Mouse (Mus musculus) mature B cell (primary cell): ENCODE data around the gene Fez2.

Experiments
- in situ Hi-C: fragments of 300-500 bp; cut with MboI; formaldehyde crosslinking; loops from 2 replicates; pipeline ENCODE4 v1.14.3; 2019

Fez2 gene

DNA sequence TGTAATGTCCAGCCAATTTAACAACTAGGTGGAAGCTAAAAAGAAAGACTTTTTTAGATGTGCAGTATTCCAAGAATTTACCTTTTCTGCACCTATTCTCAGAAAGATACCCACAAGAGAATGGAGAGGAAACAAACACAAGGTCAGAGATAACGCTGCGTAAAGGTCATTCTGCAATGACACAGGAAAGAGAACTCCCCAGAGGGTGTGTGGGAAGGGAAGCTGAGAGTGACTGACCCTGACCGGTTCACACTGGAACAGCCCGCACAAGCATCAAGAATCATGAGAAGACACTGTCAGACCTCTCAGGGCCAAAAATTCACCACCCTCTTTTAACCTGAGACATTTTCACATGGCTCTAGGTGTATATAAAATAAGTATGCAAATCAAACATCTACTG, 10.4 kb downstream of the Fez2 start:
- in situ Hi-C loops: no loop called here

- in situ Hi-C loops: no loop called here
These were observed 11.1 kb downstream of the Fez2 start for GRCm38 (mm10) chr17:78406854-78407253.

DNA sequence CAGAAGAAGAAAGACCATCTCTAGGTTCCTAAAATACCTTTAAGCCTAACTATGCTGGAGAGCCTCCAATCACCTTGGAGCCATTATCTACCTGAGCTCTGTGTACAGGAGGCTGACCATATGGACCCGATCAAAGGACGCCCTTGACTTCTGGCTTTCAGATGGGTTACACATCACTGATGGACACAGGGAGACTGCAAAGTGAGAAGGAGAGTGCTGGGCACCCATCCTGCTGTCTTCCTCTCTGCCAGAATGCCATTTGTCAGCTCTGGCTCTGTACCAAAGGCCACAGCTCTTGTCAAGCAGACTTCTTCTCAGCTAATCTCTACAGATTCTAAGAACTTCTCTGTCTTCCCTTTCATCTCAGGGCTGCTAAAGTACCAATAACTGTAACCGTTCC, 12.6 kb downstream of the Fez2 start:
- in situ Hi-C loops: no loop called here

- in situ Hi-C loops: no loop called here
These were observed 14.1 kb downstream of the Fez2 start for GRCm38 (mm10) chr17:78403804-78404203.

GRCm38 (mm10) chr17:78403229-78403628, 14.7 kb downstream of the Fez2 start:
- in situ Hi-C loops: no loop called here

GRCm38 (mm10) chr17:78402174-78402573, 15.8 kb downstream of the Fez2 start:
- in situ Hi-C loops: no loop called here

DNA sequence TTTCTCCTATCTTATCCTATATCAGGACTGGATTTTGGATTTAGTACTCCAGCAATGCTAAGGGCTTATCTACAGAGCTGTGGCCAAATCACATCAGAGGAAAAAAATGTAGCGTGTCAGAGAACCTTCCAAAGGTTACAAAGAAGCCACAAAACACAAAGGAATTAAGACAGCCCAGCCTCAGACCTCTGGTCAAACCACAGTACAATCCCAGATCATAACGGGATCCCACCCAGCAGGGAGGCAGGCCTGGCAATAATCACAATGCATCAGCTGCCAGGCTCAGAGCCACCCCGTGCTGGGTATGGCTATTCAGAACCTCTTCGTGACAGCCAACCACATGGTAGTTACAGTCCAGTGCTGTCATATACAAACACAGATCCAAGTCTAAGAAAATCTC, 16.2 kb downstream of the Fez2 start:
- in situ Hi-C loops: no loop called here

GRCm38 (mm10) chr17:78401311-78401710, 16.6 kb downstream of the Fez2 start:
- in situ Hi-C loops: no loop called here

DNA sequence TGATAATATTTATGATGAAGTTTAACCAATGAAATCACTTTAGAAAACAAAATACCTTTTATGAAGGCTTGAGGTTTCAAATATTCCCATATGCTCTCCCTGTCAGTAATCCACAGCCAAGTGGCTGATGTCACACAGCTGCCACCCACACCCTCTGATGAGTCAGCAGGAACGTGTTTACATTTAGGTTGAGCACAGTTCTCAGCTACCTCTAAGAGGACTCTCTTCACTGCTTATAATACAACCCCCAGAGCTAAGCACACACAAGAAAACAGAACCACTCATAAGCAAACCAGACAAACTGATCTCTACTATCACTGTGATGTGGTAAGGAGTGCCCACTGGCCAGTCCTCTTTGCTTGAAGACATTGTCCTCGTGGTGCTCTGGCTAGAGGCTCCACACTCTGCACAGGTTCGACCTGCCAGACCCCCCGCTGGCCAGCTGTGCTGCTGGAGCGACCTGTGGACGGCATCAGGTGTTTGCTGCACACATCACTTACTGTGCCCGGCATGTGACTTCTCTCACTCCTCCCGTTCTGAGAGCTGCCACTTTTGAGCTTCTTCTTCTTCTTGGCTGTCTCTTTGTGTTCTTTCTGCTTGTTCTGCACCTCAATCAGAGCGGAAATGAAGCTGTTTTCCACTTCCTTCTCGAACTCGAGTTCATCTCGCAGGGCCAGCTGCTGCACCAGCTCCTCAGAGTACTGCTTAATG, 17.7 kb downstream of the Fez2 start:
- in situ Hi-C loops: no loop called here

DNA sequence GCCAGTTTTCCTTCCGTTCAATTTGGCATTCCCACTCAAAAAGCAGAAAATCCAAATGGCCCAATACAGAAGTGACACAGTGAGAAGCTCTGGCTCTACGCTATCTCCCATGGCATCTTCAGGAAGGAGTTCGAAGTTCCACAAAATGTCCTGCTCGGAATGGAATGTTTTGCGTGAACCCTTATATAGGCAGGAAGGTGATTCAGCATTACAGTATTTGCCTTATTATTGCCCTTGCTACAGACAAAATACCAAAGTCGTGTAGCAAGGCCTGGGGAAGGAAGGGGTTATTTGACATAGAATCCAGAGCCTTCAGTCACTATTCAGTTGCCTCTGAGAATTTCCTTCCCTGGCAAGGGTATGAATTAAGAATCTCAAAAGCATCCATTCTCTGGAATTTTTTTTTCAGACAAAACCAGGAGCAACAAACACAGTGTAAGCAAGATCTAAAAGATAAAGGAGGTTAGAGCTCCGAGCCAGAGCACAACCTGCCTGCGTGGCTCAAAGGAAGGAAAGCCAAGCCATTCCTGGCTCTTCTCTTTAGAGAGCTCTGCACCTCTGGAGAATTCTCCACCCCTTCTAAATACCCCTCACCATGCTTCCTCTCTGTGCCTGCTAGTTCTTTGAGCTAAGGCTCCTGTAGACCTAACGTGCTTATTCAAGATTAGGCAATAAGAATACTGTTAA, 25.4 kb downstream of the Fez2 start:
- in situ Hi-C loops: no loop called here

GRCm38 (mm10) chr17:78389573-78389972, 28.4 kb downstream of the Fez2 start:
- in situ Hi-C loops: no loop called here

GRCm38 (mm10) chr17:78388101-78388847, 29.7 kb downstream of the Fez2 start:
- in situ Hi-C loops: no loop called here

GRCm38 (mm10) chr17:78387665-78388064, 30.3 kb downstream of the Fez2 start:
- in situ Hi-C loops: no loop called here

DNA sequence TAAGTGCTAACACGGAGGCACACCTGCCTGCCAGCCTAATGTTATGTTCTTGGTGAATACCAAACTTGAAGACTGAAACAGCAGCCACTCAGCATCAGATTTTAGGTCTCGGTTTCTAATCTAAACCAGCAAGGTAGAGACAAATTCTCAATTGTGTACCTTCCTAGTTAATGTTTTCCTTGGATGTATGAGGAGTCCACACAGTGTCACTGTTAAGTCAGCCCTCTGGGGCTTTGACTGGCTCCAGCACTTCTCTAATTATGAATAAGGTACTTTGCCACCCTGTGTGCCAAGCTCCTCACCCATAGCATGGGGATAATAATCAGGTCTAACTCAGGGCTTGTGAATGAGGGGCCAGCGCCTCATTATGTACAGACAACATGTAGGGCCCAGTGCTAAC, 35.6 kb downstream of the Fez2 start:
- in situ Hi-C loops: no loop called here

- in situ Hi-C loops: no loop called here
These were observed 38.2 kb downstream of the Fez2 start for GRCm38 (mm10) chr17:78379730-78380245.

DNA sequence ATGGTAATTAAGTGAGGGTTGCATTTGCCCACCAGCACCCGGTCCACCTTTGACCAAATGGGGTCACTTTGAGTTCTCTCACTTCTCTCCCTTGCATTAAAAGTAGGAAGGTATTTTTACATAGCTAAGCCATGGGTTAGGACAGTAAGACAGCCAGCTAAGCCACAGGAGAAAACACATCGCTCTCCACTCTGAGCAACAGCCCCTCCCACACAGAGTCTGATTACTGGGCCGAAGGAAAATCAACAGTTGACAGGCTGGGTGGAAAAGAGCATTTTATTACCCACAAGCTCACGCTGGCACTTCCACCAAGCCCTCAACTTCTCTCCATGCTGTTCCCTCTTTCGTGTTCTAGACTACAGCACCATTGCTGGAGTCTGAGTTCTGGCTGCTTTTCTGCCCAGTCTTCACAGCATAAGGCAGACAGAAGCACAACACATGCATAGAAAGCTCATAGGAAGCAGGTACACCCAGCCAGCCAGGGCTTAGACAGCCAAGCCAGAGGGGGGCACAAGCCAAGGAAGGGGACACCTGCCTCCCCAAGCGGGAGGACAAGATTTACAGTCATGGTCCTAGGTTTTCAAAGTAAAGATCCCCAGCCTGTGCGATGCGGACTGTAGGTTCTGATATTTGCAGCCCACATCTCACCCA, 38.7 kb downstream of the Fez2 start:
- in situ Hi-C loops: no loop called here

- in situ Hi-C loops: no loop called here
These were observed 41.4 kb downstream of the Fez2 start for GRCm38 (mm10) chr17:78376587-78376986.

DNA sequence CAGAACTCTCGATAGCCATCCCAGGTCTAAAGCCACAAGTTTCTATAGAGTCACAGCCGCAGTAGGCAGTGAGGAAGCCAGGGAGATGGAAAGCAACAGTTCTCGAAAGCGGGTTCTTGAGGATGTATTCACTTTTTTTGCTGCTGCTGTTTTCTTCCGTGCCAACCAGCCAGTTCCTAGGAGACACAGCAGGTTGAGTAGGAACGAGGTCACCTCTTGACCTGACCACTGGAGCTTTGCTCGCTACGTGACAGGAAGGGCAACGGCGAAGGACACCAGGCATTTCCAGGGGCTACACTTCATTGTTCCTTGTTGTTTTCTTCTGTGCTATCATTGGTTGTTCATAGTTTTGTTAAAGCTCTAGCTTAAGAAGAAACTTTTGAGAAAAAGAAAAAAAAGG, 43.2 kb downstream of the Fez2 start:
- in situ Hi-C loops: no loop called here

DNA sequence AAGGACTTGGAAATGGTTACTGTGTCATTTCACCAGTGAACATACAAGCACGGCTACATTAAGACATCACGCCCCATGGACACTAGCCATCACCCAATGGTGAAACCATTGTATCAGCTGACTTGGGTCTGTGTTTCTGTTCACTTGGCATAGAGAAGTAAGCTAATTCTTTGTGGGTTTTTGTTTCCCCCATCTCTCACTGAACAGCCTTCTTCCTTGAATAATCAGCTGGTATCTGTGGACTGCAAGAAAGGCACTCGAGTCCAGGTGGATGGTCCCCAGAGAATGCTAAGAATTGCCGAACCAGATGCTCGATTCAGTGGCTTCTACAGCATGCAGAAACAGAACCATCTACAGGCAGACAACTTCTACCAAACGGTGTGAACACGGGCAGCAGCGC, 44.1 kb downstream of the Fez2 start:
- in situ Hi-C loops: no loop called here

- in situ Hi-C loops: no loop called here
These were observed 44.8 kb downstream of the Fez2 start for GRCm38 (mm10) chr17:78373174-78373573.

GRCm38 (mm10) chr17:78370445-78370844, 47.5 kb downstream of the Fez2 start:
- in situ Hi-C loops: no loop called here

DNA sequence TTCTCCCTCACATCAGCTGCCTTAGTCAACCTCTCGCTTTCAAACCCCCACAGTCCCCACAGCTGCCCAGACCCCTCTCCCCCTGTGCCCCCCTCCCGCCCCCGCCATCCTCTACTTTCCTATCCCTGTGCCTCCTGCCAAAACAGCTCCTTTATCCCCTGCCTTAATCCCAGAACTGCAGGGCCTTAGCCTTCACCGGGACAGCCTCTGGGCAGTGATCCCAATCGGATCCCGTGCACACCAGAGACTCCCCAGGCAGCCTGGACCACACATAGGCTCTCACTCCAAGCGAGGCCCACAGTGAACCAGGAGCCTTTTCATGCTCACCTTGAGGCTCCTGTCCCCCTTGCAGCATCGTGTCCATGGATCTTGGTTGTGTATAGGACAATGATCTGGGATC, 49.5 kb downstream of the Fez2 start:
- in situ Hi-C loops: no loop called here
